Mouse (Mus musculus): ENCODE measurements around the gene 4833427G06Rik.
"Not testable (repeated sequence)": the region's sequence is repeated elsewhere in the genome, so short reads cannot be mapped to it uniquely, and the experiment has no call there.

The 4833427G06Rik gene

GRCm38 (mm10) chr9:51101756-51102425 lies at the start of gene 4833427G06Rik:
4833427G06Rik (minus strand) TSS chr9:51102078.
- DNase-seq (ENCODE audit: low spot score) = peak; percentile 34

- no peak for DNase-seq (ENCODE audit: low spot score)
Measured at GRCm38 (mm10) chr9:51147294-51147693, 45.4 kb upstream of the 4833427G06Rik start.

- no peak for DNase-seq (ENCODE audit: low spot score)
Measured at GRCm38 (mm10) chr9:51146496-51146895, 44.6 kb upstream of the 4833427G06Rik start.

- DNase-seq (ENCODE audit: low spot score) = no peak
Measured at GRCm38 (mm10) chr9:51144218-51144617, 42.3 kb upstream of the 4833427G06Rik start.

GRCm38 (mm10) chr9:51143437-51143836 lies 41.6 kb upstream of the 4833427G06Rik start:
- no peak for DNase-seq (ENCODE audit: low spot score)

GRCm38 (mm10) chr9:51140711-51141110 lies 38.8 kb upstream of the 4833427G06Rik start:
- no peak for DNase-seq (ENCODE audit: low spot score)

DNA sequence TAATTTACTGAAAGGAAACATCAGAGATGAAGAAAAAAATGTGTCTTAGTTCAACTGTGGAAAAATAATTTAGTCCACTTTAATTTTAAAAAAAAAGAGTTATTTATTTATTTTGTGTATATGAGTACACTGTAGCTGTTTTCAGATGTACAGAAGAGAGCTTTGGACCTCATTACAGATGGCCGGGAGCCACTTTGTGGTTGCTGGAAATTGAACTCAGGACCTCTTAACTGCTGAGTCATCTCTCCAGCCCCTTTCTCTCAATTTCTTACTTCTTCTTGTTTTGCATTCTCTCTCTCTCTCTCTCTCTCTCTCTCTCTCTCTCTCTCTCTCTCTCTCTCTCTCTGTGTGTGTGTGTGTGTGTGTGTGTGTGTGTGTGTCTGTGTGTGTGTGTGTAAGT lies 37.5 kb upstream of the 4833427G06Rik start:
- not testable (repeated sequence) for DNase-seq (ENCODE audit: low spot score)

DNA sequence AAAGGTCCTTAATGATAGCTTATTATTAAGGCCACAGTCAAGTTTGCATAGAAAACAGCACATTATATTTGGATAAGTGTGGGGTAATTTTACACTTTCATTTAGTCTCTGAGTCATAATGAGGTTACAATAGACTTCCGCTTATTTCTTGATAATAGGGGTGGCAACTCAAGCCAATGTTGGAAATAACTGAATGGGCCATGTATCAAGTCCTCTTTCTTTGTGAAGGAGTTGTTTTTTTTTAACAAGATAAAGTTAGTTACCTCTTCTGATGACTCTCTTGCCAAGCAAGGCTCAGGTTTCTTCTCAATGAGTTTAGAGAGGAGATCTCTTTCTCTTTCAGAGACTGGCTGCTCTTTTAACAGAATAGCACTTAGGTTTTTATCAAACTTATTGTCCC lies 36.4 kb upstream of the 4833427G06Rik start:
- no peak for DNase-seq (ENCODE audit: low spot score)

- no peak for DNase-seq (ENCODE audit: low spot score)
Measured at GRCm38 (mm10) chr9:51137836-51138235, 36.0 kb upstream of the 4833427G06Rik start.

DNA sequence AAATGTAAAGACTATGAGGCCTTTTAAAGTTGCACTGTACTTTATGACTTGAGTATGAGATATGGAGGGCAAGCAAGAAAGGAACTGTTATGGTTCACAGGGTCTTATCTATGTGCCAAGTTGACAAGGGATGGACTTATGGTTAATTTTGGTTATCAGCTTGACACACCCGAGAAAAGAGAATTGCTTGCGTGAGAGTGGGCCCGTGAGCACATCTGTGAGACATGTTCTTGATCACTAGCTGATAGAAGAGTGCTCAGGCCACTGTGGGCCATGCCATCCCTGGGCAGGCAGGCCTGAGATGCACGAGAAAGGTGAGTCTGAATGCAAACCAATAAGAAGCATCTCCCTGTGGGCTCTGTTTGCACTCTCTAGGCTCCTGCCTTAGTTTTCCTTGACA lies 35.6 kb upstream of the 4833427G06Rik start:
- DNase-seq (ENCODE audit: low spot score) = no peak

DNA sequence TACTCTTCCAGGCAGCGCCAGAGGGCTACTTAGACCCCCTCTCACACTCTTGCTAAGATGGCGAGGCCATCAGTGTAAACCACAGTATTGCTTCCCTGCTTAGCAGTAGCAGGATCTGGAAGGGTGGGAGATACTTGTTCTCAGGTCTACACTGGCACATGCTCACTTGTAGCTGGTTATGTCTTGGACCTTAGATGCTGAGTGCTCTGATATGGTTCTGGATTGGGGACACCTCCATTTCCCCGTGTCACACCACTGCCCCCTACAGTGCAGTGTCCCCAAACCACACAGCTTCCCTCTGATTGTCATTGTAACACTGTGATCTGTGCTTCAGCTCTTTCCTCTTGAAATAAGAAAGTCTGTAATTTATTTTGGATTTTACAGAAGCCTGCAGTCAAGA lies 35.1 kb upstream of the 4833427G06Rik start:
- DNase-seq (ENCODE audit: low spot score) = peak; percentile 33

DNA sequence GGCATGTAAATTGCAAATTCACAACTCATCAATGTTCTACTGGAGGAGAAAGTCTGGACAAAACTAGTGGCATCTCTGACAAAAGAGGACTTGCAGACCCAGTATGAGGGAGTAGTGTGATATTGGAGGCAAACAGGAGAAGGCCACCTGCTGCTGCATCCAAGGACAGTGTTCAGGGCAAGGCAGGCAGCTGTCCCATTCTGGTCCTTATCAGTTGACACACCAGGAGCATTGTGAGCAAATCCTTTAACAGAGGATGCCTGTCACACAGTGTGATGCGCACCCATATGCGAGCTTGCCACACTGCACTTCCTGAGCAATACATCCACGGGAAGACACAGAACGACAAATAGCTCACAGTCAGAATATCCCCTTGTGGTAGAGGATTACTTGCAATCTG lies 12.9 kb upstream of the 4833427G06Rik start:
- DNase-seq (ENCODE audit: low spot score) = no peak

- no peak for DNase-seq (ENCODE audit: low spot score)
Measured at GRCm38 (mm10) chr9:51105751-51106150, 3.9 kb upstream of the 4833427G06Rik start.

DNA sequence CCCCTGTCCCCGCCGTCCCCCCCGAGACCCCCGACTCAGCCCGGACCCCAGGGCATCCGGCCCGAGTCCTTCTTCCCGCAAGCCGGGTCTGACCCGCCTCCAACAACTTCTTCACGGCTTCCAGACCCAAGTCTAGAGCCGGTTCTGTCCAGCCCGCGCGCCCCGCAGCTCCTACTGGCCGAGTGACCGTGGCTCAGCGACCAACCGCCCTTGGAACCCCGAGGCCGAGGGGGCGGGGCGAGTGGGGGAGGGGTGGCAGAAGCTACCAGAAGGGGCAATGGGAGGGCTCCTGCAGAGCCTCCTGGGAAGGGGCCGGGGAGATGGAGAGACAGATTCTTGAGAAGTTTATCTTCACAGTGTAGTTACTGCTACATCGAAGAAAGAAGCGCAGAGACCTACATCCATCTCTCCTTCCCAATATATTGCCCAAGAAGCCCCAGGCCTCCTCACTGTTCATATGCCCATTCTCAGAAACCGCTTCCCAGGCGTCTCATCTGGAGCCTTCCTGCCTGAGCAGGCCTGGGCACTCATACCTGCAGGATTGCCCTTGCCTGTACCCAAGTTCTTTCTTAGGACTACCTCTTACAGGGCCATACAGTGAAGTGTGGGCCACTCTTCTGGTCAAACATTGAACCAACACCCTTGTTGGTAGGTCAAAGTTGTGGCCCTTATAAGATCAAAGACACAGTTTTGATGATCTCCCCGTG lies 2.1 kb upstream of the 4833427G06Rik start:
- no peak for DNase-seq (ENCODE audit: low spot score)

DNA sequence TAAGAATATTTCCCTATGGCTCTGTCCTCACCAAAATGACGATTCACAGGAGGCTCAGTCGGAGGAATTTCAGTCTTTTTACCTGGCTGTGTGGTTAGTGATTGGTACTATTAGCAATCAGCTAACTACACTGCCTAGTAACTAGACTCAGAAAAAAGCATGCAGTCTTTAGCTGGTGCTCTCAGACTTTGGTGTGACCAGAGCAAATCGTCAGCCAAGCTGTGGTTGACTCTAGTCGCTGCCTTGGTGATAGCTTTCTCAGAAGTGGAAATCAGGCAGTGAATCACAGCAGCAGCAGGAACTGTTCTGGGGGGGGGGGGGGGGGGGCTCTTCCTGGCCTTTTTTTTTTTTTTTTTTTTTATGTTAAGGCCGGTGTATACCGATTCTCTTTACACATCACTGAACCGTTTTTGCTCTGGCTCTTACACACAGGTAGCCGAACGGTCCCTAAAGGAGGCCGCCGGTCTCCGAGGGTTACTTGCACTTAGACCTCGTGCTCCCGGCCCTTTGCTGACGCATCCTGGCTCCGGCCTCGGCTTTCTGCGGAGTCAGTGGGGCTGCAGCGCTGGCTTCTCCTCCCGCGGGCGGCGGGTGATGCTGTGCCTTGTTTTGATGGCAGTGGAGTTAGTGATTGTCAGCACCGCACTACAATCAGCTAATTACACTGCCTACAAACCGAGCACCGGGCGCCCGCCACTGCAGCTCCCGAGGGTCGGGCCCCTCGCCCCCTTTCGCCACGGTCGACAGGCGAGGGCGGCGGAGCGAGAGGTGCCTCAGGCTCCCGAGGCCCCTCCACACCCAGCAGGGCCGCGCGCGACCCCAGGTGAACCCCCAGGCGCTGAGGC lies 1.3 kb upstream of the 4833427G06Rik start:
- DNase-seq (ENCODE audit: low spot score) = peak; percentile 22

DNA sequence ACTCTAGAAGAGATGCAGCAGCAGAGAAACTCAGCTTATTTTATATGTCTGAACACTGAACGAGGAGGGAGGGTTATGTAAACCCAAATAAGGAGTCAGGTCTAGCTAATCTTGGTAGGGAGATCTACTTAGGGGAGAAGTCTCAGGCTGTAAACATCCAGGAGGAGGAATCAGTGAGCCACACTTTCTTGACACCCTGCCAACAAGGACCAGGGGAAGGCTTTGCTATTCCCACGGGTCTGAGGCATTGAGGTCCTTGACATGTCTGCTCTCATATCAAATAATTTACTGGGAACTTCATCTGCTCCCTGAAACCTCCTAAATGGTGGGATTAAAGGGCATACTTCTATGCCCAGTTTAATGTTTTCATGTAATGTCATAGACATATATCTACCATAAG lies 5.6 kb downstream of the 4833427G06Rik start:
- DNase-seq (ENCODE audit: low spot score) = no peak

- no peak for DNase-seq (ENCODE audit: low spot score)
Measured at GRCm38 (mm10) chr9:51093697-51094096, 8.2 kb downstream of the 4833427G06Rik start.

- DNase-seq (ENCODE audit: low spot score) = no peak
Measured at GRCm38 (mm10) chr9:51081614-51082013, 20.3 kb downstream of the 4833427G06Rik start.

DNA sequence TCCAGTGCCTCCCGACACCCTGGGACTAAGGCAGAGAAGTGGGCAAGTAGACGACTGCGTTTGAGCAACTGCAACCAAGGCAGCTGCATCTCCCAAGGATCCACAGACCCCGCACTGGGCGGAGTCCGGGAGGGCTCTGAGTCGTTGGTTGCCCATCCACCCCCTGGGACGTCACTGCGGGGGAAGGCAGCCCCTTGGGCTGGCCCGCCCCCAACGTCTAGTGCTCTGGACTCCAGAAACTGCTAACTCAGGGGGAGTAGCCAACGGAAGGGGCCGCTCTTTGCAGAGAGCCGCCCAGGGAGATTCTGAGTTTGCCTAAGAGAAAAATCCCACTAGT lies 24.9 kb downstream of the 4833427G06Rik start, which contains the start of gene Layn:
Layn (minus strand) TSS at position 116 of the 337 bp plus-strand sequence.
- peak; percentile 89 for DNase-seq (ENCODE audit: low spot score)

- DNase-seq (ENCODE audit: low spot score) = no peak
Measured at GRCm38 (mm10) chr9:51076300-51076978, 25.4 kb downstream of the 4833427G06Rik start.

- peak; percentile 22 for DNase-seq (ENCODE audit: low spot score)
Measured at GRCm38 (mm10) chr9:51075780-51076179, 26.1 kb downstream of the 4833427G06Rik start.

DNA sequence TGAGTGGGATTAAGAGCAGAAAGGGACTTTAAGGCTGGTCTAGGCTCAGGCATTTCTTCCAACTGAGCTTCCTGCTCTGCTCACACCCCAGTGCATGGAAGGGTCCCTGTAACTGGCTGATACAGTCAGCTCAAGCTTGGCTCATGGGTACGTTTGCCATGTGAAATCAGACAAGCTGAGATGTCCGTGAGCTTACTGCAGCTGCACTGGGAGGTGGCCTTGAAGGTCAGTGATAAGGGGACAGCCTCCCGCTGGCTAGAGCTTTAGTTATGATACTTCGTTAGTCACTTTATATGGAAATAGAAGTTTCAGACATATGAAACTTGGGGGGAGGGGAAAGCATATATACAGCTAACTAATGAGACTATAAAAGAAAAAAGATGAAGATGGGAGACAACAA lies 31.1 kb downstream of the 4833427G06Rik start:
- DNase-seq (ENCODE audit: low spot score) = no peak
